Mouse (Mus musculus) spleen, adult 2 months (tissue): ENCODE data around the gene Pidd1. TPM values are rescaled to one million over a fixed set of nuclear protein-coding genes. Genes with fewer than 3 reads are reported as not detected.
A peak's percentile ranks its signal among the peaks of the same experiment; 100 is the strongest.

ENCODE experiments used
- DNase-seq, 2 experiments: peaks; one replicate each; pipeline versions ENCODE4 v3.0.0 to v3.0.0-alpha.2; 2012 to 2021; ENCODE audit warnings: low spot score in 2 of 2, low read depth in 1 of 2
- H3K27ac ChIP-seq: fragments of 200-500 bp; 2 replicates; pipeline ENCODE4 v1.5.1; 2012; ENCODE audit warnings: low read length, inconsistent platforms; ENCODE audit not compliant: insufficient read depth
- H3K27me3 ChIP-seq: fragments of 200-500 bp; 2 replicates; pipeline ENCODE4 v1.6.1; 2012; ENCODE audit warnings: mild to moderate bottlenecking, moderate library complexity, low read length, inconsistent platforms; ENCODE audit not compliant: control insufficient read depth, insufficient read depth
- H3K36me3 ChIP-seq: fragments of 200-500 bp; 2 replicates; pipeline ENCODE4 v1.6.1; 2012; ENCODE audit warnings: mild to moderate bottlenecking, low read length, inconsistent platforms; ENCODE audit not compliant: control insufficient read depth, insufficient read depth
- H3K4me1 ChIP-seq: fragments of 200-500 bp; 2 replicates; pipeline ENCODE4 v1.6.1; 2011; ENCODE audit warnings: inconsistent platforms; ENCODE audit not compliant: control insufficient read depth, insufficient read depth, insufficient read length
- H3K4me3 ChIP-seq: fragments of 200-500 bp; 2 replicates; pipeline ENCODE4 v1.5.1; 2011; ENCODE audit warnings: mild to moderate bottlenecking, inconsistent platforms; ENCODE audit not compliant: insufficient read depth, insufficient read length; ENCODE audit errors: extremely low read depth
- CTCF ChIP-seq: fragments of 200-500 bp; IDR thresholded peaks from 2 replicates; pipeline ENCODE4 v1.5.1; 2011; ENCODE audit warnings: mild to moderate bottlenecking, inconsistent platforms; ENCODE audit not compliant: insufficient read depth, insufficient read length, insufficient replicate concordance; ENCODE audit errors: extremely low read depth
- POLR2A ChIP-seq: fragments of 200-500 bp; IDR thresholded peaks from 2 replicates; pipeline ENCODE4 v1.6.1; 2011; ENCODE audit warnings: low read depth, low read length, inconsistent platforms
- WGBS: fragments of 180-500 bp; shearing (Covaris S2); methylation state at CpG from one replicate; pipeline ENCODE4 v1.1.7; 2018; 5-methylcytosine and 5-hydroxymethylcytosine counted together
- polyA plus RNA-seq: library from polyadenylated mRNA; depleted of rRNA; stranded (reverse); fragments of >200 nt; gene quantifications from 2 replicates; pipeline ENCODE4 v1.2.3, GENCODE M21; 2012

The Pidd1 gene
- polyA plus RNA-seq, 1 experiment: 20.4 TPM

DNA sequence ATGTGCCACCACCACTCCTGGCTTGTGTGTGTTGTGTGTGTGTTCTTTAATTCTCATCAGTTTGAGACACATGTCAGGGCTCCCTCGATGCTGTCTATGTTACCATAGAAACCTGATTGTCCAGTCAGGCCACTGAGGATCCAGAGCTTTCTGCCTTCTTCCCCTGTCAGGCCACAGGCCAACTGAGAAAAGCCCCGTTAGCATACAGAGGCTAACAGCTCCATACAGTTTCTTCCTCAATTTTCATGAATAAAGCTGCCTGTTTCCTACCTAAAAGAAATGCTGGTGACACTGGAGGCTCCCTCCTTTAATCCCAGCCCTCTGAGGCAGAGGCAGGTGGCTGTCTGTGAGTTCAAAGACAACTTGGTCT is 7.3 kb downstream of the Pidd1 start:
- Histone ChIP-seq H3K27ac (no peak overlapping the region), H3K27me3 (no peaks in the 10 kb centered on the region), H3K4me3 (no peak overlapping the region), H3K4me1 (peaks cover 24% of the 10 kb centered on the region; the same call in 1 of the 2 replicates), H3K36me3 (peaks cover 12% of the 10 kb centered on the region)
- DNase-seq: no peak
- TF ChIP-seq CTCF: no peak
- TF ChIP-seq POLR2A: no peak
- 48% methylated on average over 2 of the region's 2 CpGs for WGBS

DNA sequence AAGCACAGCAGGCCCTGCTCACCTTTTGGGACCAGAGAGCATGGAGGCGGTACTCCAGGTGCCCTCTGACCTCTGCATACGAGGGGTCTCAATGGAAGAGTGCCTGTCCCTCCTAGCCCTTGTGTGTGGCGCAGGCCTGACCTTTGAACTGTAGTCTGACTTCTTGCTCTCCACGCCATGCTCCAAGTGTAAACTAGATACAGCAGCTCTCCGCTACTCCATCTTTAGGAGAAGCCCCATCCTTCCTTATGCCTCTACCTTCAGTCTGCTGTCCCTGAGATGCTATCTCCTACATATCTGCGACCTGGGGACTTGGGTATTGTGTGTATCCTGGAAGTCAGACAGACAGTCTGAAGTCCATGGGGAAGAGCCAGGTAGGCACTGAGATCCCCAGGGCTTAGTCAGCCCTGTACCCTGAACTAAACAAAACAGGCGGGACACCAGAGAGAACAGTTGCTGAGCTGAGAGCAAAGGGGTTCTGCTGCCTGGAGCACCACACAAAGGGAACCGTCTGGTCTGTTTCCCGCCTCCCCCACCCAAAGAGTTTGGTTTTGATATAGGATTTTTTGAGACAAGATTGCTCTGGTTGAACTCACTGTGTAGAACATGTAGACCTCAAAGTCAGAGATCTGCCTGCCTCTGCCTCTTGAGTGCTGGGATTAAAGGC is 7.8 kb downstream of the Pidd1 start:
- WGBS: 78% methylated on average over 9 of the region's 9 CpGs
- H3K4me3 ChIP-seq: no peak overlapping the region
- H3K27me3 ChIP-seq: no peaks in the 10 kb centered on the region
- TF ChIP-seq CTCF: no peak
- peaks cover 24% of the 10 kb centered on the region; the same call in 1 of the 2 replicates for H3K4me1 ChIP-seq
- H3K36me3 ChIP-seq: peaks cover 15% of the 10 kb centered on the region
- DNase-seq: no peak
- 0 out of 2 replicates have a peak overlapping the region, but pooled peaks have one; percentile 28 for H3K27ac ChIP-seq

- DNase-seq: peak in 1 of 2 experiments; percentile 55
- TF ChIP-seq CTCF (no peak), POLR2A (no peak)
- Histone ChIP-seq H3K36me3 (peaks cover 19% of the 10 kb centered on the region), H3K4me1 (peaks cover 24% of the 10 kb centered on the region; the same call in 1 of the 2 replicates), H3K27me3 (no peaks in the 10 kb centered on the region), H3K4me3 (peak overlapping the region; percentile 63), H3K27ac (peak overlapping the region; percentile 30)
- 2% methylated on average over 17 of the region's 17 CpGs for WGBS
These were observed 8.5 kb downstream of the Pidd1 start for GRCm38 (mm10) chr7:141435129-141435855.

DNA sequence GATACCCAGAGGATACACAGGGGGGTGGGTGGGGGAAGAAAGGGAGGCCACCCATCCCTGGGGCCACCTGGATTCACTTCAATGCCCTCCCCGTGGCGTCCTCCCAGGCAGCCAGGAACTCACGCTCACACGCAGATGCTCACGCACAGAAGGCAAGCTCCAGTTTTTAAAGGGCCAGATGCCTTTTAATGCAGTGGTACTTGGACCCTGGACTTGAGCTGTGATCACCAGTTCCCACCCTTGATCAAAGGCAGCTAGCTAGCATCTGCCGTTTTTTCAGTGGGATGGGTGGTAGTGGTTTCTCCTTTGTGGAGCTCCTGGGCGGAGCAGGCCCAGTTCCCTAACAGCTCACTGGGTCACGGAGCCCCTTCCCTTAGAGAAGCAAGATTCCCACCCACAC is 9.4 kb downstream of the Pidd1 start:
- no peak overlapping the region; the same call in 1 of the 2 replicates for H3K27ac ChIP-seq
- no peaks in the 10 kb centered on the region for H3K27me3 ChIP-seq
- peak in 1 of 2 experiments; percentile 3 for DNase-seq
- peak overlapping the region; percentile 63; the same call in 1 of the 2 replicates for H3K4me3 ChIP-seq
- H3K36me3 ChIP-seq: peaks cover 19% of the 10 kb centered on the region
- TF ChIP-seq CTCF: no peak
- no peak for TF ChIP-seq POLR2A
- peaks cover 24% of the 10 kb centered on the region; the same call in 1 of the 2 replicates for H3K4me1 ChIP-seq
- 26% methylated on average over 8 of the region's 8 CpGs for WGBS

DNA sequence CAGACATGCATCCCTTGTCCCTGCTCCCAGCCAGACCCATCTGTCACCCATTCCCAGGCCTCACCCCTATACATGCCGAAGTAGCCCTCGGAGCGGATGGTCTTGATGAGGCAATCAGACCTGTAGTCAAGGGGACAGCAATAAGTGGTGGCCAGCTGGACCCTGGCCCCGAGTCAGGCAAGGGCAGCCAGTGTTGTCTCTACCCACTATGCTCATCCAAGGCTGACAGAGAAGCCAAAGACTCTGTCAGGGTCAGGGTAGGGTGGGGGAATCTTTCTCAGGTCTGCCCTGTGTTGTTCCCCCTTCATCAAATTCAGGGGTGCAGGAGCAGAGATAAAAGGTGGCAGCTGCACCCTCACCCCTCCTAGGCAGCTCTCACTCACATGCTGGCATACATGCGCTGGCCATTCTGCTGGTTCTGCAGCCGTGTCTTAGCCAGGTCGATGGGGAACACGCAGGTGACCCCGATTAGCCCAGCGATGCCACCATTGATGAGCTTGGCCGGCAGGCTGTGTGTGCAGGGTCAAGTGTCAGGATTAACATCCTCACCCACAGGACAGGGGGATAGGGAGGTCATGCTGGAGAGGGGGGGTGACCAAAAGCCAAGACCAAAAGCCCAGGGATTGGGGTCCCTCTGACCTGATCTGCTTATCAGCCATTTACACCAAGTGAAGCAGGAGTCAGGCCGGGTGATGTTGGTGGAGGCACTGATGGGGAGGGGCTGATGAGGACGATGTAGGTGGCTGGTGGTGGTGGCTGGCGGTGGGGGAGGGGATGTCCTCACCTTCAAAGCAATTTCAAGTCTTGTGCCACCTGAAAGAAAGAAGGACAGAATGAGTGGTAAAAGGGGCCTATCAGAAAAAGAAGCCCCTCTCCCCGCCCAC is 10.1 kb downstream of the Pidd1 start:
- Histone ChIP-seq H3K36me3 (peaks cover 19% of the 10 kb centered on the region), H3K4me1 (peaks cover 24% of the 10 kb centered on the region; the same call in 1 of the 2 replicates), H3K27ac (no peak overlapping the region), H3K4me3 (no peak overlapping the region), H3K27me3 (no peaks in the 10 kb centered on the region)
- WGBS: 89% methylated on average over 15 of the region's 15 CpGs
- DNase-seq: no peak
- TF ChIP-seq CTCF (no peak), POLR2A (no peak)

DNA sequence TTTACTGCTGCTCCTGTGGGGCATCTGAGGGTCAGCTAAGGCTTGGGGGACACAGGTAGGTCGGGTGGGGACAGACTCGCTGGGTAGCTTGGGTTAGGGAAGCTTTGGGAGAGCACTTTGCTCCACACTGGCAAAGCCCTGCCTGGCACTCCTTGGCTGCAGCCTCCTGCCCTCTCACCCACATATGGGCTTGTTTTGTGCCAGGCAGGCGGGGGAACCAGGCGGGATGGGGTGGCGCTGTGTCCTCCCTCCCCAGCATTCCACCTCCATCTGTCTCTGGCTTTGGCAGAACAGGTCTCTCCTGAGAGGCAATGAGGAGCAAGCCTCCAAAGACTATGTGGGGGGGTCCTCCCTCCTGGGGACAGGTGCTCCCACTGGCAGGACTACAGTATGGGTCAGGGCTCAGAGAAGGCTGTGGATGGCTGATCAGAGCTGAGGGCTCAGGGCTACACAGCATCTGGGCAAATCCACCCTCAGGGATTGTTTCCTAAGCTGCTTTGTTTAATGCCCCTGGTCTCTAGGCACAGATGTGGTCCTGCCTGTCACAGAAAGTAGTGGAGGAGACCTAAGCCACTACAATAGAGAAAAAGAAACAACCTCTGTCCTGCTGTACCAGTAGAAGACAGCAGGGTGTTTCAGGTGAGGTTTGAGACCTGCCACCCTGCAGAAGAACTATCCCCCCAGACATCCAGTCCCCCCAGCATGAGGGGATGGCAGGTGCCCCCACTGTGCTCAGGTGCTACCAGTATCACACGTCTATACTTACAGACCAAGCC is 10.9 kb downstream of the Pidd1 start:
- no peak overlapping the region for H3K4me3 ChIP-seq
- no peak overlapping the region for H3K27ac ChIP-seq
- H3K4me1 ChIP-seq: peaks cover 24% of the 10 kb centered on the region; the same call in 1 of the 2 replicates
- DNase-seq: no peak
- no peaks in the 10 kb centered on the region for H3K27me3 ChIP-seq
- TF ChIP-seq POLR2A (no peak), CTCF (no peak)
- 93% methylated on average over 6 of the region's 6 CpGs for WGBS
- peaks cover 19% of the 10 kb centered on the region for H3K36me3 ChIP-seq
